Mouse (Mus musculus): ENCODE results near the gene Peli2. TPM values are rescaled to one million over a fixed set of nuclear protein-coding genes. Genes with fewer than 3 reads are reported as not detected.

The Peli2 gene
- total RNA-seq, 1 experiment: 1.6 TPM

- Histone ChIP-seq H3K4me1 (ENCODE audit: control insufficient read depth in 2 of 2, insufficient read depth in 2 of 2, low read length in 2 of 2, poor library complexity in 1 of 2) (no peaks in the 10 kb centered on the region), H3K9me3 (ENCODE audit: control insufficient read depth, insufficient read depth, low read depth, low read length) (no peaks in the 10 kb centered on the region), H3K9ac (ENCODE audit: insufficient read depth, low read depth, low read length, poor library complexity, severe bottlenecking) (no peak overlapping the region), H3K4me3 (ENCODE audit: insufficient read depth in 1 of 2, low read depth in 1 of 2, low read length in 2 of 2, poor library complexity in 1 of 2, severe bottlenecking in 1 of 2) (no peak overlapping the region), H3K27ac (ENCODE audit: insufficient read depth, low read depth, low read length, poor library complexity, severe bottlenecking) (no peak overlapping the region), H3K36me3 (ENCODE audit: control insufficient read depth, insufficient read depth, low read length, poor library complexity, severe bottlenecking) (no peaks in the 10 kb centered on the region)
- in situ Hi-C loops (cut with MboI; ENCODE audit: low sequenced_read_pairs in 2 of 2, unreplicated experiment in 2 of 2): no loop called here
- TF ChIP-seq CHD2 (IDR thresholded peaks at IDR 0.05; ENCODE audit: low read depth, low read length) (no peak), ZC3H11A (IDR thresholded peaks at IDR 0.05; ENCODE audit: borderline replicate concordance, low read depth, low read length) (no peak), MAFK (IDR thresholded peaks at IDR 0.05; ENCODE audit: insufficient read depth, low read depth, low read length) (no peak), HCFC1 (IDR thresholded peaks at IDR 0.05; ENCODE audit: borderline replicate concordance, insufficient read depth, low read length) (no peak), ZNF384 (IDR thresholded peaks at IDR 0.05; ENCODE audit: low read depth, low read length) (no peak)
- DNase-seq (ENCODE audit: low read depth, low spot score): no peak
Measured at GRCm38 (mm10) chr14:48083836-48084812, 36.5 kb upstream of the Peli2 start.

GRCm38 (mm10) chr14:48086682-48087297 lies 33.8 kb upstream of the Peli2 start:
- Histone ChIP-seq H3K27ac (ENCODE audit: insufficient read depth, low read depth, low read length, poor library complexity, severe bottlenecking) (no peak overlapping the region), H3K36me3 (ENCODE audit: control insufficient read depth, insufficient read depth, low read length, poor library complexity, severe bottlenecking) (no peaks in the 10 kb centered on the region), H3K4me1 (ENCODE audit: control insufficient read depth in 2 of 2, insufficient read depth in 2 of 2, low read length in 2 of 2, poor library complexity in 1 of 2) (no peaks in the 10 kb centered on the region), H3K4me3 (ENCODE audit: insufficient read depth in 1 of 2, low read depth in 1 of 2, low read length in 2 of 2, poor library complexity in 1 of 2, severe bottlenecking in 1 of 2) (no peak overlapping the region), H3K9me3 (ENCODE audit: control insufficient read depth, insufficient read depth, low read depth, low read length) (no peaks in the 10 kb centered on the region), H3K9ac (ENCODE audit: insufficient read depth, low read depth, low read length, poor library complexity, severe bottlenecking) (no peak overlapping the region)
- TF ChIP-seq ZC3H11A (IDR thresholded peaks at IDR 0.05; ENCODE audit: borderline replicate concordance, low read depth, low read length) (no peak), HCFC1 (IDR thresholded peaks at IDR 0.05; ENCODE audit: borderline replicate concordance, insufficient read depth, low read length) (no peak), MAFK (IDR thresholded peaks at IDR 0.05; ENCODE audit: insufficient read depth, low read depth, low read length) (no peak), CHD2 (IDR thresholded peaks at IDR 0.05; ENCODE audit: low read depth, low read length) (no peak), ZNF384 (IDR thresholded peaks at IDR 0.05; ENCODE audit: low read depth, low read length) (no peak)
- no peak for DNase-seq (ENCODE audit: low read depth, low spot score)
- in situ Hi-C loops (cut with MboI; ENCODE audit: low sequenced_read_pairs in 2 of 2, unreplicated experiment in 2 of 2): no loop called here

- Histone ChIP-seq H3K9ac (ENCODE audit: insufficient read depth, low read depth, low read length, poor library complexity, severe bottlenecking) (no peak overlapping the region), H3K4me3 (ENCODE audit: insufficient read depth in 1 of 2, low read depth in 1 of 2, low read length in 2 of 2, poor library complexity in 1 of 2, severe bottlenecking in 1 of 2) (no peak overlapping the region), H3K27ac (ENCODE audit: insufficient read depth, low read depth, low read length, poor library complexity, severe bottlenecking) (no peak overlapping the region), H3K4me1 (ENCODE audit: control insufficient read depth in 2 of 2, insufficient read depth in 2 of 2, low read length in 2 of 2, poor library complexity in 1 of 2) (no peaks in the 10 kb centered on the region), H3K9me3 (ENCODE audit: control insufficient read depth, insufficient read depth, low read depth, low read length) (no peaks in the 10 kb centered on the region), H3K36me3 (ENCODE audit: control insufficient read depth, insufficient read depth, low read length, poor library complexity, severe bottlenecking) (no peaks in the 10 kb centered on the region)
- in situ Hi-C loops (cut with MboI; ENCODE audit: low sequenced_read_pairs in 2 of 2, unreplicated experiment in 2 of 2): no loop called here
- TF ChIP-seq CHD2 (IDR thresholded peaks at IDR 0.05; ENCODE audit: low read depth, low read length) (no peak), ZC3H11A (IDR thresholded peaks at IDR 0.05; ENCODE audit: borderline replicate concordance, low read depth, low read length) (no peak), ZNF384 (IDR thresholded peaks at IDR 0.05; ENCODE audit: low read depth, low read length) (no peak), MAFK (IDR thresholded peaks at IDR 0.05; ENCODE audit: insufficient read depth, low read depth, low read length) (no peak), HCFC1 (IDR thresholded peaks at IDR 0.05; ENCODE audit: borderline replicate concordance, insufficient read depth, low read length) (no peak)
- DNase-seq (ENCODE audit: low read depth, low spot score): no peak
Measured at GRCm38 (mm10) chr14:48087298-48087830, 33.3 kb upstream of the Peli2 start.

- no peak for DNase-seq (ENCODE audit: low read depth, low spot score)
- Histone ChIP-seq H3K4me1 (ENCODE audit: control insufficient read depth in 2 of 2, insufficient read depth in 2 of 2, low read length in 2 of 2, poor library complexity in 1 of 2) (no peaks in the 10 kb centered on the region), H3K9me3 (ENCODE audit: control insufficient read depth, insufficient read depth, low read depth, low read length) (no peaks in the 10 kb centered on the region), H3K27ac (ENCODE audit: insufficient read depth, low read depth, low read length, poor library complexity, severe bottlenecking) (no peak overlapping the region), H3K36me3 (ENCODE audit: control insufficient read depth, insufficient read depth, low read length, poor library complexity, severe bottlenecking) (no peaks in the 10 kb centered on the region), H3K9ac (ENCODE audit: insufficient read depth, low read depth, low read length, poor library complexity, severe bottlenecking) (no peak overlapping the region), H3K4me3 (ENCODE audit: insufficient read depth in 1 of 2, low read depth in 1 of 2, low read length in 2 of 2, poor library complexity in 1 of 2, severe bottlenecking in 1 of 2) (no peak overlapping the region)
- no peak for TF ChIP-seq ZC3H11A (IDR thresholded peaks at IDR 0.05; ENCODE audit: borderline replicate concordance, low read depth, low read length)
- no peak for TF ChIP-seq HCFC1 (IDR thresholded peaks at IDR 0.05; ENCODE audit: borderline replicate concordance, insufficient read depth, low read length)
- no peak for TF ChIP-seq ZNF384 (IDR thresholded peaks at IDR 0.05; ENCODE audit: low read depth, low read length)
- TF ChIP-seq CHD2 (IDR thresholded peaks at IDR 0.05; ENCODE audit: low read depth, low read length): no peak
- no peak for TF ChIP-seq MAFK (IDR thresholded peaks at IDR 0.05; ENCODE audit: insufficient read depth, low read depth, low read length)
- in situ Hi-C loops (cut with MboI; ENCODE audit: low sequenced_read_pairs in 2 of 2, unreplicated experiment in 2 of 2): no loop called here
Measured at GRCm38 (mm10) chr14:48090465-48090864, 30.2 kb upstream of the Peli2 start.

Measured in ES-E14 (cell line).